Mouse (Mus musculus) ES-E14 (cell line): ENCODE measurements around the gene Ppy. TPM values are rescaled to one million over a fixed set of nuclear protein-coding genes. Genes with fewer than 3 reads are reported as not detected.

ENCODE experiments used
- DNase-seq: peaks from one replicate; pipeline ENCODE4 v3.0.0-alpha.2; 2013; ENCODE audit warnings: low read depth, low spot score
- H3K27ac ChIP-seq: 2 replicates; pipeline ENCODE4 v1.5.1; 2012; ENCODE audit warnings: low read depth, mild to moderate bottlenecking, low read length, moderate library complexity, mixed read lengths; ENCODE audit not compliant: poor library complexity, insufficient read depth, severe bottlenecking
- H3K36me3 ChIP-seq: 2 replicates; pipeline ENCODE4 v1.6.1; 2012; ENCODE audit warnings: mild to moderate bottlenecking, low read length, moderate library complexity, mixed read lengths; ENCODE audit not compliant: control insufficient read depth, poor library complexity, insufficient read depth, severe bottlenecking
- H3K4me1 ChIP-seq, 2 experiments: fragments of 150-350 bp in 1 of 2; sonication (generic) in 1 of 2; 2 replicates each; pipeline ENCODE4 v1.6.1; 2012; ENCODE audit warnings: low read length in 2 of 2, mild to moderate bottlenecking in 1 of 2, mixed read lengths in 1 of 2; ENCODE audit not compliant: control insufficient read depth in 2 of 2, insufficient read depth in 2 of 2, poor library complexity in 1 of 2
- H3K4me3 ChIP-seq, 2 experiments: fragments of 150-350 bp in 1 of 2; sonication (generic) in 1 of 2; 2 replicates each; pipeline ENCODE4 v1.5.1; 2012; ENCODE audit warnings: low read length in 2 of 2, low read depth in 1 of 2, mild to moderate bottlenecking in 1 of 2, mixed read lengths in 1 of 2; ENCODE audit not compliant: insufficient read depth in 1 of 2, poor library complexity in 1 of 2, severe bottlenecking in 1 of 2
- H3K9ac ChIP-seq: 2 replicates; pipeline ENCODE4 v1.6.1; 2012; ENCODE audit warnings: low read depth, mild to moderate bottlenecking, low read length, mixed read lengths; ENCODE audit not compliant: poor library complexity, insufficient read depth, severe bottlenecking
- H3K9me3 ChIP-seq: fragments of 150-350 bp; sonication (generic); 2 replicates; pipeline ENCODE4 v1.6.1; 2012; ENCODE audit warnings: low read depth, mild to moderate bottlenecking, low read length; ENCODE audit not compliant: control insufficient read depth, insufficient read depth
- CHD2 ChIP-seq: IDR thresholded peaks from 2 replicates; pipeline ENCODE4 v1.6.1; 2014; ENCODE audit warnings: mild to moderate bottlenecking, low read depth, low read length, inconsistent platforms
- HCFC1 ChIP-seq: IDR thresholded peaks from 2 replicates; pipeline ENCODE4 v1.6.1; 2012; ENCODE audit warnings: low read length, inconsistent platforms, borderline replicate concordance; ENCODE audit not compliant: insufficient read depth
- MAFK ChIP-seq: IDR thresholded peaks from 2 replicates; pipeline ENCODE4 v1.6.1; 2014; ENCODE audit warnings: mild to moderate bottlenecking, low read depth, low read length, inconsistent platforms; ENCODE audit not compliant: insufficient read depth
- ZC3H11A ChIP-seq: IDR thresholded peaks from 2 replicates; pipeline ENCODE4 v1.6.1; 2012; ENCODE audit warnings: low read depth, mild to moderate bottlenecking, inconsistent platforms, low read length, borderline replicate concordance
- ZNF384 ChIP-seq: IDR thresholded peaks from 2 replicates; pipeline ENCODE4 v1.6.1; 2012; ENCODE audit warnings: low read depth, low read length, inconsistent platforms
- in situ Hi-C, 2 experiments: fragments of 600-800 bp; cut with MboI; formaldehyde crosslinking; loops; one replicate each; pipeline ENCODE4 v1.15.1; 2025; ENCODE audit warnings: low sequenced_read_pairs in 2 of 2, inconsistent platforms in 1 of 2; ENCODE audit not compliant: unreplicated experiment in 2 of 2
- total RNA-seq: library from RNA; depleted of rRNA; stranded (reverse); fragments of 300-350 nt; gene quantifications from 2 replicates; pipeline ENCODE4 v1.2.3, GENCODE M21; 2012

Ppy gene
- total RNA-seq, 1 experiment = not detected

DNA sequence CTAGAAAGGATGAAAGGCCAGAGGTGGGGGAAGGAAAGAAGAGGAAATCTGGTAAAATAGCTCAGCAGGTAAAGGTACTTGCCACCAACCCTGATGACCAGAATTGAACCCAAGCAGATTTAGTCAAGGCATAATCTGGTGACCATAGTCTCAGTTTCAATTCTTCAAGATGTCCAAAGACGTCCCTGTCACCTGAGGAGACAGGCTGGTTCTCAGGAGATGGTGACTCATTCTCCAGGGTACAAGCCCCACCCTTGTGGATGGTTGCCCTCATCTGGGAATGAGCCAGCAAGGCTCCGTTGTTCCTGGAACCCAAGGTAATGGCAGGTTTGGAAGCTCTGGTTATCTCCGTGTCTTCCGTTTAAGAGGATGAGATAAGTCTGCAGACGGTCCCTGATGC is 10.5 kb upstream of the Ppy start:
- Histone ChIP-seq H3K4me1 (peaks cover 1 to 3% of the 10 kb centered on the region in 2 experiments; a peak in 2 of 4 replicates), H3K36me3 (no peaks in the 10 kb centered on the region), H3K27ac (no peak overlapping the region), H3K9me3 (no peaks in the 10 kb centered on the region), H3K4me3 (no peak overlapping the region), H3K9ac (no peak overlapping the region)
- in situ Hi-C loops = no loop called here
- no peak for DNase-seq
- TF ChIP-seq ZNF384 = no peak
- TF ChIP-seq HCFC1 = no peak

DNA sequence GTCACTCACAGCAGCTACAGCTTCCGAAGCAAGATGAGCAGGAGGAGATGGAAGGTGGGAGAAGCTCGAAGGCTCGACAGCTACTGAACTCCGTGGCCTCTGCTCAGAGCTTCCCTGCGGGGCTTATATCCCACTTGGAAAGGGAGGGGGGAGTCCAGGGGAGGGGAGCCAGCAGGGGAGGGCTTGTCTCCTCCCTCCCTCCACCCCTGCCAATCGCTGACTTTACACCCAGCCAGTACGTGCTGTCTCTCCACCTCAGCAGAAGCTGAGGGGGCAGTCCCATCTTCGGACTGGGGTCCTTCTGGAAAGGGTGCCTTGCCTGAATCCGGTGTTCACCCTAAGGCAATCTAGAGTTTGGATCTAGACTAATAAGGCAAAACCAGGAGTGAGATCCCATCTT is 6.6 kb upstream of the Ppy start, which contains the start of gene Pyy:
Gene Pyy (minus strand): TSS at position 101 of the 400 bp plus-strand sequence.
- Histone ChIP-seq H3K4me3 (peak within 1 kb of the TSS; percentile 38 to 57; a peak in 3 of 4 replicates), H3K27ac (no peak within 1 kb of the TSS), H3K9me3 (no peaks in the 10 kb centered on the region), H3K36me3 (no peaks in the 10 kb centered on the region), H3K4me1 (peaks cover 1 to 3% of the 10 kb centered on the region in 2 experiments; a peak in 2 of 4 replicates), H3K9ac (peak within 1 kb of the TSS; percentile 16; the same call in 1 of the 2 replicates)
- TF ChIP-seq CHD2 (no peak), ZNF384 (no peak), HCFC1 (no peak), MAFK (no peak), ZC3H11A (no peak)
- DNase-seq = no peak
- in situ Hi-C loops = no loop called here

DNA sequence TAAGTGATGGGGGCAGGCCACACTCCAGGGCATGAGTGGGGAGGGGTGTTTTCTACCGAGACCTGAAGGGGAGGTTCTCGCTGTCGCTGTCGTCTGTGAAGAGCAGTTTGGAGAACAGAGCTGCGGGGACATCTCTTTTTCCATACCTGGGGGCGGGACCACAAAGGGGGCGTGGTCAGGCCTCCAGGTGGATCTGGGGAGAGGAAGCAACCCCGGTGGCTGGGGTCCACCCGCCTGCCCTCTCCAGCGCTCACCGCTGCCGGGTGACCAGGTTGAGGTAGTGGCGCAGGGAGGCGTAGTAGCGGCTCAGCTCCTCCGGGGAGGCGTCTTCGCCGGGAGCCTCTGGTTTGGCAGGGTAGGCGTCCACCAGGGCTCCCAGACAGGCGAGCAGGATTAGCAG is 5.8 kb upstream of the Ppy start:
- in situ Hi-C loops = no loop called here

DNA sequence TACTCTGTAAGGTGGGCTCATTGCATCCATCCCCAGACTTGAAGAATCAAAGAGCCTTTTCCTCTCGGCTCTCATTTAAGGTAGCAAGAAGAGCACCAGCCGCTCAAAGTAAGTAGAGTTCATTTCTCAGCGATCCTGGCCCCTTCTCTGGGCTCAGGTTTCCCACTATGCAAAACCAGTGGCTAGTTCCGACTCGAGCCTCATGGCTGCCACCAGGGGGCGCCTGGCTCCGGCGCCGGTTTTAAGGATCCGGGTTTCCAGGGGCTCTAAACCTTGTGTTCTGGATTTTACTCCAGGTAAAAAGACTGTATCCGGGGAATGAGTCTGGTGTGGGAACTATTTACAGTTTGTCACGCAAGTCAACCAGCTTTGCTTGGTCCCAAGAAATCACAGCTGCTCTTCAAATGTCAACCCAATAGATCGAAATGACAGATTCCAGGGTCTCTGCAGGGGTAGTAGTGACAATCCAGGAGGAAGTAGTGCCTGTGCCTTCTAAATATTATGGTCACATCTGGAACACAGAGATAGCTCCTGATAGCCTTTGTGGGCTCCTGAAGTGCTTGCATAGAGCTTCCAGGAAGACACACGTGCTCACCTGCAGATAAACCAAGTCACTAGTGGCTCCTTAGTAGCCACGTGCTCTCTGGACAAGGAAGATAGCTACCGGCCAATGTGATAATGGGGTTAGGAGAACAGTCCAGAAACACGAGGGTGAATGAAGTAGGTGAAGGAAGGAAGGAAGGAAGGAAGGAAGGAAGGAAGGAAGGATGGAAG is 1.6 kb upstream of the Ppy start:
- in situ Hi-C loops = no loop called here
- no peak overlapping the region for H3K4me3 ChIP-seq

More for the DNA sequence above, 5.8 kb upstream of the Ppy start:
- DNase-seq = peak; percentile 40
- Histone ChIP-seq H3K9me3 (no peaks in the 10 kb centered on the region), H3K27ac (no peak overlapping the region), H3K36me3 (no peaks in the 10 kb centered on the region), H3K9ac (peak overlapping the region; percentile 16; the same call in 1 of the 2 replicates), H3K4me1 (peaks cover 1 to 7% of the 10 kb centered on the region in 2 experiments; a peak in 2 of 4 replicates), H3K4me3 (peak overlapping the region; percentile 38 to 57; a peak in 3 of 4 replicates)
- TF ChIP-seq MAFK (no peak), CHD2 (no peak), ZC3H11A (no peak)

More for the DNA sequence above, 1.6 kb upstream of the Ppy start:
- Histone ChIP-seq H3K36me3 (no peaks in the 10 kb centered on the region), H3K27ac (no peak overlapping the region), H3K4me1 (peaks cover 1 to 5% of the 10 kb centered on the region in 2 experiments; a peak in 2 of 4 replicates), H3K9me3 (no peaks in the 10 kb centered on the region), H3K9ac (no peak overlapping the region)
- peak; percentile 63 for DNase-seq
- TF ChIP-seq MAFK = no peak
- peak; percentile 46; the same call in 1 of the 2 replicates for TF ChIP-seq ZC3H11A
- no peak for TF ChIP-seq HCFC1
- no peak for TF ChIP-seq CHD2
- TF ChIP-seq ZNF384 = no peak
